Mouse (Mus musculus): Measurements from ENCODE around the gene Fam241b.
"Not testable (repeated sequence)": the region's sequence is repeated elsewhere in the genome, so short reads cannot be mapped to it uniquely, and the experiment has no call there.

Fam241b gene

GRCm38 (mm10) chr10:62128316-62128951 lies 15.3 kb downstream of the Fam241b start:
- DNase-seq (ENCODE audit: low spot score in 2 of 2): no peak

GRCm38 (mm10) chr10:62127711-62128231 lies 15.9 kb downstream of the Fam241b start:
- no peak for DNase-seq (ENCODE audit: low spot score in 2 of 2)

GRCm38 (mm10) chr10:62127137-62127536 lies 16.6 kb downstream of the Fam241b start:
- no peak for DNase-seq (ENCODE audit: low spot score in 2 of 2)

DNA sequence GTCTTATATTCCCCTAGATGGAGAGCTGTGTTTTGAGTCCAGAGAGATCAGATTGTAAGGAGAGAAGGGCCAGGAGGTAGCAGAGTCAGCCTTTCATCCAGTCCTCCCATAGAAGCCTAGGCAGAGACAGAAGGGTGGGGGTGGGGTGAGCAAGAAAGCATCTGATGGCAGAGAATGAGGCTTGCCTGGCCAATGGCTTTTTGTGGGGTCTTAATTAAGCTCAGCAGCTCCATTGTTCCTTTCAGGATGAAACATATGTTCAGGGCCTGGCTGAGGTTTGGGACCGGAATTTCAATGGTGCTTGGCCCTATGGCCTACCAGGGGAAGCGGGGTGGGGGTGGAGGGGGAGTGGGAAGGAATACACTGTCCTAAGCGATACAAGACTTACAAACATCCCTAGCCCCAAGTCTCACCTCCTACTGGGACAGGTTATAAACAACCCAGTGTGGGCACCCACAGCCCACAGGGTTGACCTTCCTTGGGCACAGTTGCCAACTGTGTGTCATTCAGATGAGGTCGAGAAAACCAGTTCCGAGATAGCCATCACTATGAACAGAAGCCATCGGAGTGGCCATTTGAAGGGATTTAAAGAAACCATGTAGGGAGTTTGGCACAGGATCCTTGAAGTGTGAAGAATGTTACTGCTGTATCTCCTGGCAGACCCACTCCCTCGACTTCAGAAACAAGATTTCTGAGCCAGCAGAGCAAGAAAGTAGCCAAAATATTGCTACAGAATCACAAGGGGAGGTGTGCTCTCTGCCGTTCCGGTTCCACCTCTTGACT lies 29.7 kb downstream of the Fam241b start:
- DNase-seq (ENCODE audit: low spot score in 2 of 2): no peak

- DNase-seq (ENCODE audit: low spot score in 2 of 2): peak in 1 of 2 experiments; percentile 27
Measured at GRCm38 (mm10) chr10:62111207-62111576, 32.5 kb downstream of the Fam241b start.

DNA sequence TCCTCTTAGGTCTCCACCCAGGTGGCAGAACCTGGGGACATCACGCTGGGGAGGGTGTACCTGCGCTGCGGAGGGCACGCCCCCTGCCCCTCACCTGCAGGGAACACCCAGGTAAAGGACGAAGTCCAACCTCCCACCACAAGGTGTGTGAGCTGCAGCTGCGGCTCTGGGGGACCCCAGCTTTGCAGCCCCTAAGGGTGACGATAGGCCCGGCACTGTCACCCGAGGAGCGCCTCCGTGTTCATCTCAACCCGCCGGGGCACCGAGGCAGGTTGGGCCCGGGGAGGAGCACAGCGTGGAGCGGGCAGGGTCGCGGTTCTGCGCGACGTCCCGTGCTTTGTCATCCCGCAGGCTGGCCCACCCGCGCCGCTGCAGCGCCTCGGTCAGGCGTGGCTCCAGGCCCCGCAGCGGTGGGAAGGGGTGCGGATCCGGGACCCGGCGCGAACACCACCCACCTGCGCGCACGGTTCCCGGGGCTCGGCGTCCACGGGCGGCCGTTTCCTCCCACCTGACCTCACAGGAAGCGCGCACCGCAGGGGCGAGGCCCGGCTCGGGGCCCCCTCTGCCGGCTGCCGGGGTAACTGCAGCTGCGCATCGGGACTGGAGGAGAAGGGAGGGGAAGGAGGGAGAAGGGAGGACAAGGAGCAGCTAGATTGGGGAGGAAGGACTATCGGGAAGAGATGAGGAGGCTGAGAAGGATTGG lies 33.1 kb downstream of the Fam241b start:
- peak; percentile 68 to 85 for DNase-seq (ENCODE audit: low spot score in 2 of 2)

DNA sequence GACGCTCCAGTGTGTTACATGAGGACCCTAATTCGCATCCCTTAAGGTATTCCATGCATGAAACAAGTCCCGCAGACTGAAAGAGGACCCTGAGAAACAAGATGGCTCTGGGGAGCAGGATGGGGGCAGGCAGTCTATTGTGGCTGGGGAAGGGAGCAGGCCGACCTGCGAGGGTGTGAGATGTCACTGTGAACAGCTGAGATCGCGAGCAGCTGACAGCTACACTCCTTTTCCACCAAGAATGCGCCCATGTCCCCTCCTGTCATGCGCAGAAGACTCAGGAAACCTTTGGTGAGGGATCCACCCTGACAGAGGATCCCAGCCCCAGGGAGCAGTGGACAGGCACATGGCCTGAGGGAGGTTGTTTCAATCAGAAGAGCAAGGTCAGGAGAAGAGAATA lies 36.7 kb downstream of the Fam241b start:
- DNase-seq (ENCODE audit: low spot score in 2 of 2): no peak

DNA sequence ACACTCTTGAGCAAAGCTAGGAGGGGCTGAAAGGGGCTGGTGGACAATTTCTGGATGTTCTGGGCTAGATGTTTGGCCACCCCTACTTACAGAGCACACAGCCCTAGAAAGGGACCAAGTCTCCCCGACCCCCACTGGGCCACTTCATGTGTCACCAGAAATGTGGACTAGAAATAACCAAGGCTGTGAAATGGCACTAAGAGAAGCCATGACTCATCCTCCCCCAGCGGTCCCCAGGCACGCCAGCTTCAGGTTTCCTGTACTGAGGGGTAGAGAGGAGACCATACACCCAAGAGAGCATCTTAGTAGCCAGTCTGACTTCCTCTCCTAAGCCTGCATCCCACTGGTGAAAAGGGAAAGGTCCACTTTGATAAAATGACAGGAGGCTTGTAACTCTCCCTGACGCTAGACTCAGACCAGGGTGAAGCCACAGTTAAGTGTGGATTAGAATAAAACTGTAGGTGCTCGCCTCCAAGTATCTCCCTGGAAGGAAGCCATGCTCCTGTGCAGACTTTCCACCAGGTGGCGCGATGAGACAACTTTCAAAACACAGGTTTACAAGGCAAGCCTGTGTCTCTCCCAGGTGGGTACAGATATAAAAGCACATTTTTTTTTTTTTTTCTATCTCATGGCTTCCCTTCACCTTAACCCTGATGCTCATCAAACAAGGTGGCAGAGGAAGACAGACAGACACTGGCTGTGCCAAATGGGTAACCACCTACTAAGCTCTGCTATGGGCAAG lies 38.7 kb downstream of the Fam241b start:
- peak in 1 of 2 experiments; percentile 68 for DNase-seq (ENCODE audit: low spot score in 2 of 2)

- DNase-seq (ENCODE audit: low spot score in 2 of 2): peak; percentile 84 to 86
Measured at GRCm38 (mm10) chr10:62101504-62102439, 41.9 kb downstream of the Fam241b start.

GRCm38 (mm10) chr10:62099749-62100403 lies 43.8 kb downstream of the Fam241b start:
- DNase-seq (ENCODE audit: low spot score in 2 of 2): no peak

- no peak for DNase-seq (ENCODE audit: low spot score in 2 of 2)
Measured at GRCm38 (mm10) chr10:62094401-62094800, 49.3 kb downstream of the Fam241b start.

GRCm38 (mm10) chr10:62093903-62094302 lies 49.8 kb downstream of the Fam241b start:
- no peak for DNase-seq (ENCODE audit: low spot score in 2 of 2)

GRCm38 (mm10) chr10:62089486-62089885 lies 54.2 kb downstream of the Fam241b start:
- DNase-seq (ENCODE audit: low spot score in 2 of 2): no peak

- no peak for DNase-seq (ENCODE audit: low spot score in 2 of 2)
Measured at GRCm38 (mm10) chr10:62089071-62089470, 54.6 kb downstream of the Fam241b start.

GRCm38 (mm10) chr10:62088411-62088810 lies 55.3 kb downstream of the Fam241b start:
- DNase-seq (ENCODE audit: low spot score in 2 of 2): no peak

- DNase-seq (ENCODE audit: low spot score in 2 of 2): no peak
Measured at GRCm38 (mm10) chr10:62086826-62087225, 56.9 kb downstream of the Fam241b start.

GRCm38 (mm10) chr10:62086044-62086443 lies 57.7 kb downstream of the Fam241b start:
- no peak for DNase-seq (ENCODE audit: low spot score in 2 of 2)

DNA sequence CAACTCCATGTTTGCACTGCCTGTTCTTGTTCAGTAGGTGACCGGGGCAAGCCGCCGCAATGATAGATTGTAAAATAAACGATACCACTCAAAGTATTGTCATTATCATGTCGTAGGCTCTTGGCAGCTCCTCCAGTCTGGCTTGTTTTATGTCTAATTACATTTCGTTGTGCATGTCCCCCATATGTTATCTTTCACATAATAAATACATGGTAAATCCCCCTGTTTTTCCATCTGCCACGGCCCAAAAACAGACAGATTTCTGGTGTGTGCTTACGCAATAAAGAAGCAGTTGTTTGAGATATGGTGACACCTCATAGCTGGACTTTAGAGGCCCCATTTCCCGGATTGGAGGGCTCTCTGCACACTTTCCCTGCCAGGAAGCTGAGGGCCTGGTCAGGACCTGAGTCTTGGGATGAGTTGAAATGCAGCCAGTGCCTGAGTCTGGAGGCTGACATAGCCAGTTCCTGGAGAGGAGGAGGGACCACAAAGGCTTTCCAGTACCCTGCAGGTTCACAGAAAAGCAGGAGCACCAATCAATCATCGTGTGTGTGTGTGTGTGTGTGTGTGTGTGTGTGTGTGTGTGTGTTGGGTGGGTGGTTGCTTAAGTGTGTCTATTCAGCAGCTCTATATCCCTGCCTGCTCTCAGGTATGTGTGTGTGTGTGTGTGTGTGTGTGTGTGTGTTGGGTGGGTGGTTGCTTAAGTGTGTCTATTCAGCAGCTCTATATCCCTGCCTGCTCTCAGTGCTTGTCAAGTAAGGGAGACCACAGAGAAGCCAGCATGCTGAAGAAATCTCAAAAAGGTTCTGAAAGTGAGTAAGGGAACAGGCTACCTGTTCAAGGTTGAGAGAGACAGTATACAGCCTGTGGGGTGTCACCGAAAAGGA lies 67.2 kb downstream of the Fam241b start:
- DNase-seq (ENCODE audit: low spot score in 2 of 2): no peak

DNA sequence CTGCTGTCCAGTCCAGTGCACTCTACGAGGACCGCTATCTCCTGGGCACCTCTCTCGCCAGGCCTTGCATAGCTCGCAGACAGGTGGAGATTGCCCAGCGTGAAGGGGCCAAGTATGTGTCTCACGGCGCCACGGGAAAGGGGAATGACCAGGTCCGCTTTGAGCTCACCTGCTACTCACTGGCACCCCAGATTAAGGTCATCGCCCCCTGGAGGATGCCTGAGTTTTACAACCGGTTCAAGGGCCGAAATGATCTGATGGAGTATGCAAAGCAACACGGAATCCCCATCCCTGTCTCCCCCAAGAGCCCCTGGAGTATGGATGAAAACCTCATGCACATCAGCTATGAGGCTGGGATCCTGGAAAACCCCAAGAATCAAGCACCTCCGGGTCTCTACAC lies 72.4 kb downstream of the Fam241b start:
- DNase-seq (ENCODE audit: low spot score in 2 of 2): not testable (repeated sequence)
